Mouse (Mus musculus) G1E-ER4 (cell line): ENCODE measurements around the gene Fam241a. TPM values are rescaled to one million over a fixed set of nuclear protein-coding genes. Genes with fewer than 3 reads are reported as not detected.

Source experiments
- GATA1 ChIP-seq: IDR thresholded peaks from one replicate; pipeline ENCODE4 v1.8.0; 2012; ENCODE audit warnings: low read length, inconsistent platforms
- polyA plus RNA-seq: library from polyadenylated mRNA; stranded (reverse); fragments of >175 nt; gene quantifications from 2 replicates; pipeline ENCODE4 v1.2.3, GENCODE M21; 2012

The Fam241a gene
- polyA plus RNA-seq, 1 experiment: 45.9 TPM

- TF ChIP-seq GATA1: no peak
These were observed 69.6 kb downstream of the Fam241a start for GRCm38 (mm10) chr3:127826503-127826902.

- no peak for TF ChIP-seq GATA1
These were observed 71.9 kb downstream of the Fam241a start for GRCm38 (mm10) chr3:127823886-127824863.

GRCm38 (mm10) chr3:127821209-127821608 is 74.9 kb downstream of the Fam241a start:
- TF ChIP-seq GATA1: peak; percentile 77

GRCm38 (mm10) chr3:127820400-127820799 is 75.7 kb downstream of the Fam241a start:
- no peak for TF ChIP-seq GATA1

Other genes with a start within 250 kb of the Fam241a start
- 0.02 and 0.09 TPM in 2 replicates for gene Alpk1, start 115.8 kb downstream of the Fam241a start, polyA plus RNA-seq
- 12.9 and 19.2 TPM in 2 replicates for gene Tifa, start 106.5 kb downstream of the Fam241a start, polyA plus RNA-seq
- gene Ap1ar, start 58.8 kb downstream of the Fam241a start, polyA plus RNA-seq: 128 and 224 TPM in 2 replicates